Mouse (Mus musculus): ENCODE results near the gene Idua.

Idua gene

GRCm38 (mm10) chr5:108654444-108654990, 5.6 kb upstream of the Idua start:
- no peak for DNase-seq (ENCODE audit: low read depth, low spot score)

- no peak for DNase-seq (ENCODE audit: low read depth, low spot score)
Observed at GRCm38 (mm10) chr5:108655381-108655780, 4.8 kb upstream of the Idua start.

- no peak for DNase-seq (ENCODE audit: low read depth, low spot score)
Observed at GRCm38 (mm10) chr5:108655891-108656650, 4.1 kb upstream of the Idua start.

GRCm38 (mm10) chr5:108657406-108657805, 2.7 kb upstream of the Idua start:
- DNase-seq (ENCODE audit: low read depth, low spot score), result no peak

- no peak for DNase-seq (ENCODE audit: low read depth, low spot score)
Observed at GRCm38 (mm10) chr5:108658611-108659010, 1.5 kb upstream of the Idua start.

GRCm38 (mm10) chr5:108660632-108661268, 619 bp downstream of the Idua start:
- peak; percentile 93 for DNase-seq (ENCODE audit: low read depth, low spot score)

GRCm38 (mm10) chr5:108662772-108663171, 2.6 kb downstream of the Idua start:
- DNase-seq (ENCODE audit: low read depth, low spot score), result no peak

GRCm38 (mm10) chr5:108665066-108665465, 4.9 kb downstream of the Idua start:
- DNase-seq (ENCODE audit: low read depth, low spot score), result no peak

- DNase-seq (ENCODE audit: low read depth, low spot score), result no peak
Observed at GRCm38 (mm10) chr5:108667370-108667769, 7.2 kb downstream of the Idua start.

- peak; percentile 57 for DNase-seq (ENCODE audit: low read depth, low spot score)
Observed at GRCm38 (mm10) chr5:108668387-108668932, 8.3 kb downstream of the Idua start.

- DNase-seq (ENCODE audit: low read depth, low spot score), result peak; percentile 88
Observed at GRCm38 (mm10) chr5:108668977-108669936, 9.1 kb downstream of the Idua start, which contains the start of gene Dgkq. Gene Dgkq, minus strand, starts transcription at chr5:108669672.

- DNase-seq (ENCODE audit: low read depth, low spot score), result no peak
Observed at GRCm38 (mm10) chr5:108669986-108670385, 9.9 kb downstream of the Idua start.

- peak; percentile 42 for DNase-seq (ENCODE audit: low read depth, low spot score)
Observed at GRCm38 (mm10) chr5:108670785-108671184, 10.7 kb downstream of the Idua start.

- peak; percentile 49 for DNase-seq (ENCODE audit: low read depth, low spot score)
Observed at GRCm38 (mm10) chr5:108671757-108672156, 11.6 kb downstream of the Idua start.

- DNase-seq (ENCODE audit: low read depth, low spot score), result no peak
Observed at GRCm38 (mm10) chr5:108674624-108675023, 14.5 kb downstream of the Idua start.

GRCm38 (mm10) chr5:108675251-108675816, 15.2 kb downstream of the Idua start, which contains the start of gene Slc26a1:
Gene Slc26a1, minus strand, starts transcription at chr5:108675569.
- DNase-seq (ENCODE audit: low read depth, low spot score), result no peak

GRCm38 (mm10) chr5:108676772-108677498, 16.8 kb downstream of the Idua start:
- DNase-seq (ENCODE audit: low read depth, low spot score), result no peak

- DNase-seq (ENCODE audit: low read depth, low spot score), result peak; percentile 78
Observed at GRCm38 (mm10) chr5:108677605-108678295, 17.6 kb downstream of the Idua start.

- DNase-seq (ENCODE audit: low read depth, low spot score), result no peak
Observed at GRCm38 (mm10) chr5:108678296-108678854, 18.2 kb downstream of the Idua start.

Measured in R1 (cell line).